Mouse (Mus musculus): ENCODE results near the gene Psma3.

Psma3 gene

DNA sequence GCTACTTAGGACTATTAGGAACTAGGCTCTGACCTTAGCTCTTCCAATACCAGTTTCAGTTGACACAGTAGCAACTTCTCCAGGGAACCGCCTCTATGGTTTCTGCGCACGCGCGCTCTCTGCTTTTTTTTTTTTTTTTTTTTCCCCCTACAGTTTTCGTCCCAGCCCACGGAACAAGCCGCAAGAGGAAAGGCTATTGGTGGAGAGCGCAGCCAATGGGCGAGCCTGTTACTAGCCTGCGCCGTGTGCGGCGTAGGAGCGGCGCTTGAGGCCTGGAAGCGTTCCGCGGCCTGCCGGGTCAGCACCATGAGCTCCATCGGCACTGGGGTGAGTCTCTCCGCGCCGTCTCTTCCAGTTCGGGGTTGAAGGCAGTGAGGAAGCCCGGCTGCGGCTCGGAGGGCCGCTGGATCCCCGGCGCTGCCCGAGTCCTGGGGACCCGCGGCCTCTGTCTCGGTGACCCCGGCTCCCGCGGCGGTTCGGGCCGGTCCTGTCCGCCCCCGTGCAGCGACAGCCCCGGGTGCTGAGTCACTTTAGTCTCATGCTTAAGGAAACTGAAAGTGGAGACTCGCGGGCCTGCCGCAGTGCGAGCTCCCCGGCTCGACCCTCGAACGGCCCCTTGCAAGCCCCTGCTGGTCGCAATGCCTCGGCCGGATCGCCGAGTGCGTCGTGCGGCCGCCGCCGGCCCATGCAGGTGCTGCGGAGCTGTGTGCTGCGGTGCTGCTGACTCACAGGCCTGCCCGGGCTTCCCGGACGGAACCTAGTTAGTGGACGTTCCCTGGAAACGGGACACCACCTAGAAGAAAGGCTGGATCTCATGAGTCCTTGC is at the start of gene Psma3:
Gene Psma3 (plus strand): TSS at position 181 of the 826 bp plus-strand sequence.
- peak; percentile 90 for DNase-seq (ENCODE audit: low spot score)

DNA sequence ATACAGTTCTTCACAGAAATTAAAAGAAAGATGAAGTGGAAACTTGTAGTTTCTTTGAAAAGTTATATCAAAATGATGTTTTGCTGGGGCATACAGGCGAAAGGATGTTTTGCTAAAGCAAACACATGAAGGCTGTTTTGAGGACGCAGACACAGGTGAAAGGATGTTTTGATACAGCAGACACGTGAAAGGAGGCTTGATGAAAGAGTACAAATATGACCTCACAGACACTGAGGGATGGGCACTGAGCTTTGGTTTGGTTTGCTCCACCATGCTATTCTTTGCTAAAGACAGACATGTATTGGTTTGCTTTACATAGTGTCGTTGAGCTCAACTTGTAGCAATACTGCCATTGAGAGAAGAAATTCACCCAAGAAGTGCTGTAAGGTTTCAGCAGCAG is 44.6 kb upstream of the Psma3 start:
- peak; percentile 56 for DNase-seq (ENCODE audit: low spot score)

DNA sequence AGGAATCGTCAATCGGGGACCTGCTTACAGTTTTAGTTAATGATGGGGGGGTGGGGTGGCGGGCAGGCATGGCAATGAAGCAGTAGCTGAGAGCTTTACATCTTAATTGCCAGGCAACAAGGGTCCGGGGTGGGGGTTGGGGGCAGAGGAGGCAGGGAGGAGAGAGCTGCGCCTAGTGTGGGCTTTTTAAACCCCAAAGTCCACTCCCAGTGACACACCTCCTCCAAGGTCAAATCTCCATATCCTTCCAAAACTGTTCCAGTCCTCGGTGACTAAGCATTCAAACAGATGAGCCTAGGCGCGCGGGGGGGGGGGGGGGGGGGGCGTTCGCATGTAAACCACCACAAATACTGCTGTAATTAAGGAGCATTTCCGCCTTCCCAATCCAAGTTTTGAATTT is 37.3 kb upstream of the Psma3 start:
- no peak for DNase-seq (ENCODE audit: low spot score)

DNA sequence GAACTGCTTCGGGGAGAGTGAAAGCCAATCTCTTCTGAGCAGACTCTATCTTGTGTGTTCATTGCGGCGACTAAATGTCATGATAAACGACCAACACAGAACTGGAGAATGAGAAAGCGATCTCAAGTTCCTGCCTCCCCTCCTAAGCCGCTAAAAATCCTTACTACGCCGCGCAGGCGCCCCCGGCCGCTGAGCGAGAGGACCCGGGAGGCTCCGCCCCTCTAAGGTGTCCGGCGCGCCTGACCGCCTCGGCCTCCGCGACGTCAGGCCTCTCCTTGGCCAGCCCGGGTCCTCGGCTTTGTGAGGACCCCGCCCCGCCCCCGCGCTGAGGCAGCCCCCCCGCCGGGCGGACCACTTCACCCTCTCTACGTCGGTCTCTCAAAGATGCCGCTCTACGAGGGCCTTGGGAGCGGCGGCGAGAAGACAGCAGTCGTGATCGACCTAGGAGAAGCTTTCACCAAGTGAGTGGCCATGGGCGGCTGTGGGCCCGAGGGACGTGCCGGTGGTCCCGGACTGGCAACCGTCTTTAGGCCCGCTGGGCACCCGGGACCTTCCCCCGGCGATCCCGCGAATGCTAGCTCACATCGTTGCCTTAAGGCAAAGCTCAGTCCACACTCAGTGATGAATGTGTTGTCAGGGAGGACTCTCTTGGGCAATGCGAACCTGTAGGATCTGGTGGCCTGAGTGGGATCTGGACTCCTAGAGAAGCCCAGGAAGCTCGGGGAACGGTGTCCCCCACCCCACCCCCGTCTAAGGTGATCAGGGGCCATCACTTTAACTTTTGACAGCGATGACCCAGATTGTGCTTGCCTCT is 36.6 kb upstream of the Psma3 start, which contains the start of gene Actr10:
Gene Actr10 (plus strand): TSS at position 287 of the 814 bp plus-strand sequence.
- peak; percentile 90 for DNase-seq (ENCODE audit: low spot score)

DNA sequence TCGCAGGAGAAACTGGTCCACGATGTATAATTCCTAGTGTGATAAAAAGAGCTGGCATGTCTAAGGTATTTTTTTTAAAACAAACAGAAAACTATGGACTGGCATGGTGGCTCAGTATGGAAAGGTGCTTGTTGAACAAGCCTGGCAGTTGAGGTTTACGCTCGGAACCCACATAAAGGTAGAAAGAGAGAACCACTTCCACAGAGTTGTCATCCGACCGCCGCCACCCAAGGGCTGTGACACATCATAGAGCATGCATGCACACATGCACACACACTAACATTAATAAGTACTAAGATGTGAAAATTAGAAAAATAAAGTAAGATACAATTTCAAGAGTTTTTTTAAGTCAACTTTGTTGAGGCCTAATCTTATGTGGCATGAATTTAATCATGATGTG is 33.6 kb upstream of the Psma3 start:
- DNase-seq (ENCODE audit: low spot score): peak; percentile 84

DNA sequence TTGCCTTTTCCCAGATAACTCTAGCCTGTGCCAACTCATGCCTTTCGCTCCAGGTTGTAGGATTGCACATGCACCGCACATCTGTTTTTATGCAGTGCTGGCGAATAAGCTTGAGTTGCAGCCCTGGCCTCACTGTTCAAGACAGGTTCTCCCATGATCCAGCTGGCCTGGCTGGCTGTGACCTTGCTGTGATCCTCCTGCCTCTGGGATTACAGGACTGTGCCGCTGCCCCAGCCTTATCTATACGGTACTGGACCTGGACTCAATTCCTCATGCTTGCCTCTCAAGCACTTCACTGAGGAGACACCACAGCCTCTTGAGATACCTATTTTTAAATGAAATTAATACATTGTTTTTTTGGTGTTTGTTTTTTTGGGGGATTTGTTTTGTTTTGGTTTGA is 30.2 kb upstream of the Psma3 start:
- DNase-seq (ENCODE audit: low spot score): no peak

DNA sequence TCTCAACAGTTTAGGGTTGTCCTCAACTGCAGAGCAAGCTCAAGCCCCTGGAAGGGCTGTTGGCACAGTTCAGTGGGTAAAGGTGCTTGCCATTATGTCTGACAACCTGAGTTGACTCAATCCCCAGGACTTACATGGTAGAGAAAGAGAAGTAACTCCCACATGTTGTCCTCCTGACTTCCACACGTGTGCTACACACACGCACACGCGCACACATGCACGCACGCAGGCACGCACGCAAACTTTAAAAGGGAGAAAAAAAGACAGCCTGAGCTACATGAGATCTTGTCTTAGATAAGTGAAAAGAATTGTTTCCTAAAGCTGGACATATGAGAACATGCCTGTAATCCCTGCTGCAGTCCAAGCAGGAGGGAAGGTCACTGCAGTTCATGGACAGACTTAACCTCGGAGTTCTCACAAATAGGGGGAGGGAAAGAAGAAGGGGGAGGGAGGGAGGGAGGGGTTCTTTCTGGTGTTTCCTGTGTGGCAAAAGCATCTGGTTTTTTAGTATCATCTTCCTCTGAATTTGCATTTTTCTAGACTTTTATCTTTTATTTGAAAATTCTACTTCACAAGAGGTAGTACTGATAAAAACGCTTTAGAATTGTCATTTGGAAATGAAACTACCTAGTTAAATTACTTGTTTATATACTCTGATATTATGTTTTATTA is 27.7 kb upstream of the Psma3 start:
- DNase-seq (ENCODE audit: low spot score): peak; percentile 25

DNA sequence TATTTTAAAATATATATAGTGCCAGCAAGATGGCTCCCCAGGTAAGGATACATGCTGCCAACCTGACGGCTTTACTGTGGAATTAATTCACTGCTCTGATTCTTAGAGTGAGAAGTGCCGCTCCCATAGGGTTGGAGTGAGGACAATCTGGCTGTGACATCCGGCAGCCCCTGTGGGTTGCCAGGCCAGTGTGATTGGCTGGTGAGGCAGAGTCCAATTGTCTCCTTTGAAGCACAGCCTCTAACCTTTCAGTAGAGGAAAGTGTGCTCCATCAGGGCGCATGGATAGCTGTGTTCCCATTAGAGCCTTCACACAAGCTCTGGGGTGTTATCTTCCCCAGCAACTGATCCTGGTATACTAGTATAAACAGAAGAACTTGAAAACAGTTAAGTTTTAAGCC is 15.8 kb upstream of the Psma3 start:
- no peak for DNase-seq (ENCODE audit: low spot score)

DNA sequence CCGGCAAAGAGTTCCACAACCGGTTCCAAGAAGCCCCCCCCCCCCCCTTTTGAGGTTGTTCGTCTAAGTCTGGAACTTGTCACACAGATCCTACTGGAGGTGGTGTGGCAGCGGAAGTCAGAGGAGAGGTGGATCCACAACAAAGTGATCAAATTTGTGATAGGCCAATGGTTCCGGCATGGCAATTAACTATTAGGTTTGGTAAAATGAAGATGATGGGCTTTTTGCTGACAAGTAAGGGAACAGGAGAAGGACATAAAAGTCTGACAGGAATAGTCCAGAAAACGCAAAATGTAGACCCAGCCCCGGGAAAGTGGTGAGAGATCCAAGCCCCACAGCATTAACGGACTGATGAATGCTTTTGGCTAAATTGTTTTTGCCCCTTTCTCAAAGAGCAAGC is 6.8 kb upstream of the Psma3 start:
- no peak for DNase-seq (ENCODE audit: low spot score)

DNA sequence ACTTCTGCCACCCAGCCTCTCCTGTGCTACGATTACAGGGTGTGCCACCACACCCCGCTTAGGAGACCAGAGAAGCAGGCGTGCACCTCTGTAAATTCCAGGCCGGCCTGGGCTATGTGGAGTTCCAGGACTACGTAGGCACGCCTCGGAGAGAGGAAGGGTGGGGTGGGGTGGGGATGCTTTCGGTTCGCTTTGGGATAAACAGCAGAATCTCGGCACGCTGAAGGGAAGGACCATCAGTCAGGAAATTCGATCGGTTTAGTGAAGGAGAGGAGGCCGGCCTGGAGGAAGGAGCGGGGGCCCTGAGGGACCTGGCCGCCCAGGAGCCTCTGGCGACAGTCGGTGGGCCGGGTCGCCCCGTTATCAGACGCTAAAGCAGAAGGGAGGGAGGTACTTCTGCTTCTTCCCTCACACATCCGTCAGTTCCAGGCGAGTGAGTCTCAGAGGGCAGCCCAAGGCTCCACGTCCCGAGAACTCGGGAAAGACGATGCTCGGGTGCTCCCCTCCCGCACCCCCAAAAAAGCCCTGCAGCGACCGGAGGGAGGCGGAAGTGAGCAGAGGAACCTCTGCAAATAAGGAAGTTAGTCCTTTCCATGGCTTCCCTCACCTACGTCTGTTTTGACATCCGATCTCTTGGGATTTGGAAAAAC is 6.2 kb upstream of the Psma3 start:
- DNase-seq (ENCODE audit: low spot score): peak; percentile 81

DNA sequence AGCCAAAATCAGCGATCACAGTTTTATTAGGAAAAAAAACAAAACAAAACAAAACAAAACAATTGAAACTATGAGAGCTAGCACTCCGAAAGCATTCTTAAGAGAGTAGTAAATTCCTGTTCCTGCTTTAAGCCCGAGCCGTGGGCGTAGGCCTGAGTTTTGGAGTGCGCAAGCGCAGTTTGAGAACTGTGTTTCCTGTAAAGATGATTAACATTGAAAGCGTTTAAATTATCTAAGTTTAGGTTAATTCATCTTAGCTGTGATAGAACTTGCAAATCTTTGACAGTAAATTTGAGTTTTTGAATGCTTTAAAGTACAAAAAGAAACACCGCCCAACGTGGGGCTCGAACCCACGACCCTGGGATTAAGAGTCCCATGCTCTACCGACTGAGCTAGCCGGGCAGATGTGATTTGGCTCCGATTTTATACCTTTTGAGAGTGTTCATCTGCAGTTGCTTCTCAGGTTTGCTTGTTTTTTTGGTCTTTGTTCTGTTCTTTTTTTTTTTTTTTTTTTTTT is 5.6 kb upstream of the Psma3 start:
- peak; percentile 89 for DNase-seq (ENCODE audit: low spot score)

DNA sequence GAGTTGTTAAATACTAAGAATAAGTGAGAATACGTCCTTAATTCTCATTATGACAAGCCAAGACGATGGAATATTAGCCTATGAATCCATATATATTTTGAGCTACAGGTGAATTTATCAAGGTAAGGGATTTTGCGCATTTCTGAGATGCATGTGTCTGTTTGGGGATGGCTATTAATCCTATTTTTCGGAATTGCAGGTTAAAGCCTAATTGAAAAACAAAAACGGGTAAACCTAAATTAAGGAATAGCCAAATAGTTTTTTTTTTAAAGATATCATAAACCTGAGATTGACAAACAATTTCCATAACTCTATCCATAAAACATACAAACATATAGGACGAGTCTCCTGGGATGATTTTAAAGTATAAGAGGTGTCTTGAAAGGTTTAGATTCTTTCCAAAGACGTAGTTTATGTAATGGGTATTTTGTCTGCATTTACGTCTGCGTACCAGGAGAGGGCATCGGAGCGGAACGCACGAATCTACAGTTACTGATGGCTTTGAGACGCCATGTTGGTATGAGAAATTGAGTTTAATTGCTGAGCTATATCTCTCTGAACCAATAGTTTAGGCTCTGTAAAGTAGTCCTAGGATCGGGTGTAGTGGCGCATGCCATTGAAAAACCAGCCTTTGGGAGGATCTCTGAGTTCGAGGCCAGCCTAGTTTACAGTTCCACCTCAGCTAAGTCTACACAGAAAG is 4.8 kb upstream of the Psma3 start:
- peak; percentile 76 for DNase-seq (ENCODE audit: low spot score)

DNA sequence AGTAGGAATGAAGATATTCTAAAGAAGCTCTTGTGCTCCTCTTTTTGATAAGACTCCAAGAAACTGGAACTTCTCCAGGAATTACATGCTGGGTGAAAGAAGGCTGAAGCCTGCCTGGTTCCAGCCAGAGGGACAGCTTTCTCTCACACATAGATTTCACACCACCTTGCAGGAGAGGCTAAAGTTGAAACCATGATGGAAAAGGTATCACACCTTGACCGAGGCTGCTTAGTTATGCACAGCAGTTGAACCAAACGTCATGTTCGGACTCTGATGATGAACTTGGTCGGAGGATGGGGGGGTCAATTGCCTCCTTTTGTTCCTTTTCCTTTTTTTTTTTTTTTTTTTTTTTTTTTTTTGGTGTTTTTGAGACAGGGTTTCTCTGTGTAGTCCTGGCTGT is 590 bp upstream of the Psma3 start:
- DNase-seq (ENCODE audit: low spot score): no peak

DNA sequence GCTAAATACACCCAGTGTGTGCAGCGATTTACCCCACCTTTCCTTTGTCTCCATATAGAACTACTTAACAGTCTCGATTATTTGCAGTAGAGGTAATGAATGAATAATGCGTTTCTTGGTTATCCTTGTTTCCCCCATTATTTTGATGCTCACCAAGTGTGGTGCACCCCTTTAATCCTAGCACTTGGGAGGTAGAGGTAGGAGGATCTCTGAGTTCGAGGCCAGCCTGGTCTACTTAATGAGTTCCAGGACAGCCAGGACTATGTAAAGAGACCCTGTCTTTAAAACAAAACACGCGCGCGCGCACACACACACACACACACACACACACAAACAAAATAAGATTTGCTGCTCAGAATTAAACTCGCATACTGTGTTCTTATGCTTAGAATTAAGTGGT is 985 bp downstream of the Psma3 start:
- no peak for DNase-seq (ENCODE audit: low spot score)

DNA sequence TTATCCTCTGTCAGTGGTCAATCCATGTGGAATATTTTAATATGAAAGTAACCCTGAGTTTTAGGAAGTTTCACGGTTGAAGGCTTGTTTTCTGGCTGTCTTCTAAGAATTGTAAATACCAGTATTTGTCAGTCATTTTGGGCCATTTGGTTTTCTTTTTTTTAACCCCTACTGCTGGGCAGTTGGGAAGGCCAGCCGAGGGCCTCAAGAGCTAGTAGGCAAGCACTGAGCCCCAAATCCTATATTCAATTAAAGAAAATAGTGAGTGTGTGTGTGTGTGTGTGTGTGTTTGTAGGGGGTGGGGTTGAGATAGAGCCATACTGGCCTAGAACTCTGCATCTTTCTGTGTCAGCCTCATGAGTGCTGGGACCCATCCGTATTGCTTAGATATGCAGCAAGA is 1.5 kb downstream of the Psma3 start:
- DNase-seq (ENCODE audit: low spot score): no peak

DNA sequence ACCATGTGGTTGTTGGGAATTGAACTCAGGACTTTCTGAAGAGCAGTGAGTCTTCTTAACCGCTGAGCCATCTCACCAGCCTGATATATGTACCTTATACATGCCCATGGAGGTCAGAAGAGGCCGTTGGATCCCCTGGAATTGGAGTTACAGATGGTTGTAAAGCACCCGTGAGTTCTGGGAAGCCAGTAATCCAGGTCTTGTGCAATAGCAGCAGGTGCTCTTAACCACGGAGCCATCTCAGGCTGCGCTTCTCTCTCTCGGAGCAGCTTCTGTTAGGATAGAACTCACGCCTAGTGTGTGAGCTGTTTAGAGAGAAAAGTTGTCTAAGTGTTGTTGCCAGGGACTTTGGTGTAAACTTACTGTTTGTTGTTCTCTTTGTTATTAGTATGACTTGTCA is 3.9 kb downstream of the Psma3 start:
- DNase-seq (ENCODE audit: low spot score): no peak

DNA sequence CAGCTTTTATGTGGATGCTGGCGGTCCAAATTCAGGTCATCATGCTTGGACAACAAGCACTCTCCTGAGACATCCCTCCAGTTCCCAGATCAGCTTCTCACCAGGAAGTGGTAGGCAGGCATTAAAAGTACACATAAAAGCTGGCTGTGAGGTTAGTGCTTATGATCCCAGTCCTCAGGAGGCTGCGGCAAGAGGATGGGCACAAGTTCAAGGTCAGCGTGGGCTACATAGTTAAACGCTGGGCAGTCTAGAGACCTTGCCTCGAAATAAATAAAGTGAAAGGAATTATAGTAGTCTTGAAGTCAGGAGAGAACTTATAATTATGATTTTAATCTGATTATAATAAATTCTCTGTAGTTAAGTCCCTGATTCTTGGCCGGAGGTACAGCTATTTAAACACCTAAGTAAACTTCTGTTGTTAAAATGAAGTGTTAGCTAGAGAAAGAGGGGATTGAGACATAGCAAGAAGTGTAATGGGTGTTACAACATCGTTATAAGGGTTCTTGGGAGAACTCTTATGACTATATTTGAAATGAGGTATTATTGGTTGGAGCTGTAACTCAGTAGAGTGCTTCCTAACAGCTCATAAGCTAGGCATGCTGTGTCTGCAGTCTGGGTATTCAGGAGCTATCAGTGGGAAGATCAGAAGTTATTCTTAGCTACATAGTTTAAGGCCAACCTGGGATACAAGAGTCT is 10.6 kb downstream of the Psma3 start:
- DNase-seq (ENCODE audit: low spot score): no peak

DNA sequence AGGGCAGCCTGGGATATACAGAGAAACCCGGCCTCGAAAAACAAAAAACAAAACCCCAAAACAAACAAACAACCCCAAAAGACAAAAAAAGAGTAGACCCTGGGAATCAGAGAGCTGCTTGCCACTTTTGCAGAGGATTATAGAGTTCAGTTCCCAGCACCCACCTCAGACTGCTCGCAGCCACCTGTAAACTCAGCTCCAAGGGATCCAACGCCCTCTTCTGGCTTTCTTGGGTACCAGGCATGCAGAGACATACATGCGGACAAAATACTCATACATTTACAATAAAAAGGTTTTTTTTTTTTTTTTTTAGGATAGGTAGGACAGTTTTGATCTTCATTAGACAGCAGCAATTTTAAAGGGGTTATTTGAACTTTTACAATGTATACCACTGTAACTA is 22.8 kb downstream of the Psma3 start:
- DNase-seq (ENCODE audit: low spot score): no peak

DNA sequence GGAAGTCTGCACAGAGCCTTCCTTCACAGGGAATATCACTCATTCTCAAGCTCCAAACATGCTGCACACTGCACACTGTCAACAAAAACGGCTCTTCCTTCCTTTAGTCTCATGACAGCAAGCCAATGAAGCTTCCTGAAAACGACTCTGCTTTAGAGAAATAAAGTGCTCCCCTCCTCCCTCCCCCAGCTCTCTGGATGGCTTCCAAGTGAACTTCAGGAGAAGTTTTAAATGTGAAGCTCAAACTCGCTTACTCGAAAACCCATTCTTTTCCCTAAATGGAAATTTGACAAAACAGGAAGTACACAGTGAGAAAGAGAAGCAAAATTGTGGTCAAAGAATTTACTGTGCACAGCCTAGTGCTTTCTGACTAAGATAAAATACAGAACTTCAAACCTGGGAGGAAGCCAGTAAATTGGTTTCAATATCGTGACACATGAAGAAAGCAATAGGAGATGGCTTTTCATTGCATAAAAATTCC is 25.0 kb downstream of the Psma3 start:
- peak; percentile 57 for DNase-seq (ENCODE audit: low spot score)

DNA sequence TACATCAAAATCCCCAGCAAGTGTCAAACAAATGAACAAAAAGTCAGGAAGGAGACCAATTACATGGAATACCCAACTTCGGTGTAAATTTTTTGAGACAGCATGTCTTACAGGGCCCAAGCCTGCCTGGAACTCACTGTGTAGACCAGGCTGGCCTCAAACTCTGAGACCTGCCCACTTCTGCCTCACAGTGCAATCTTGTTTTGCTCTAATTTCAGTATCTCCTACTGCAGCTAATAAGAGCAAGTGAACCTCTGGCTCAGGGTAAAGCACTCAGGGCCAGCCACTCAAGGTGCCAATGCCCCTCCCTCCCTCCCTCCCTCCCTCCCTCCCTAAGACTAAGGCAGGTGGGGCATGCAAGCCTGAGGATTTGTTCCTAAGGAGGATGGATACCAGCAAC is 25.9 kb downstream of the Psma3 start:
- no peak for DNase-seq (ENCODE audit: low spot score)

DNA sequence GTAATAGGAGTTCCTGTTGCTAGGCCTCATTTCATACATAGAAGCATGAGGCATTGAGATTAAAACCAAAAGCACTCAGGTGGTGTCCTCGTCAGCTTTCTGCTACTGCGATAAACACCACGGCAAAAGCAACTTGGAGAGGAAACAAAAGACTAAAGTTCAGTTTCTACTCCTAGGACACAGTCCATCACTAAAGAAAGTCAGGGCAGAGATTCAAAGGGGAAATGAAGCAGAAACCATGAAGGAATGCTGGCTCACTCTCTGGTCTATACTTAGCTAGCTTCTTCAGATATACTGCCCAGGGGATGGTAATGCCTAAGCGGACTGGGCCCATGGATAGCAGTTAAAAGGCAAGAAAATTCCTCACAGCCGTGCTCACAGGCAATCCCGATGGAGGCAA is 27.0 kb downstream of the Psma3 start:
- no peak for DNase-seq (ENCODE audit: low spot score)

Data from T-cell, adult 2 months (primary cell).